ENCODE assay signal across 18 mouse cellular contexts in the genomic region with DNA sequence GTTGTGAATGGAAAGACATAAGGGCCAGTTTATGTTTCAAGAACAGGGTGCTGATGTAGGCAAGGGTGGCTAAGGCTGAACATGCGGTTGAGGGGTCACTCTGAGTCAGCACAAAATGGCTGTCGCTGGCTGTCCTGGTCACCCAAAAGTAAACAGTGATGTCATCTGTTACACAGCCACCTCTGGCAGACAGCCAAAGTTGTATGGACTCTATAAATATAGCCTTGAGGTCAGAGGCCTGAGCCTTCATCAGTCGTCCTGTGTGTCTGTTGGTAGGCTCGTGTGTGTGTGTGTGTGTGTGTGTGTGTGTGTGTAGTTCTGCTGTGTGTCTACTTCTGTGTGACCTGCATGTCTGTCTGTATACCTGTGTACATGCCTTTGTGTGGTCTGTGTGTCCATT. TPM values are rescaled to one million over a fixed set of nuclear protein-coding genes. Genes with fewer than 3 reads are reported as not detected.
DNase-seq lines count a peak whose midpoint lies in the region; ATAC-seq and TF ChIP-seq lines count a peak whose summit lies in the region.
"Had no signal": no experiment of that assay in that cellular context is flagged by ENCODE, and none has a peak within 500 bp of the region (broad histone marks: within the 10 kb centered on the region; RNA-seq: fewer than 3 reads in every experiment).

No protein-coding gene starts in this region.

- no peak overlapping the region for H3K9ac ChIP-seq in heart, postnatal 0 days (replicated peaks; ENCODE audit: low read depth, low read length)
- no peak overlapping the region for H3K9ac ChIP-seq in heart, adult 2 months (ENCODE audit: low read depth, low read length)
- H3K9ac ChIP-seq in liver, embryonic 11.5 days (ENCODE audit: low read depth, low read length): no peak overlapping the region
- H3K9ac ChIP-seq: forebrain, embryonic 15.5 days; heart, embryonic 13.5 days; kidney, embryonic 15.5 days; neural tube, embryonic 12.5 days had no signal

- DNase-seq in heart, postnatal 0 days (ENCODE audit: low spot score): peak; percentile 47
- DNase-seq in heart, adult 2 months: no peak
- peak; percentile 93 for DNase-seq in 416B (ENCODE audit: low read depth)
- no peak for DNase-seq in liver, embryonic 11.5 days (ENCODE audit: low spot score)
- DNase-seq in splenic B cell, adult 2 months (ENCODE audit: low read depth, low spot score): peak; percentile 17
- no peak for DNase-seq in kidney, postnatal 36 days
- DNase-seq in right cerebral cortex, postnatal 14 days: no peak
- DNase-seq: adrenal gland, adult 8-10 months; cerebellum, adult 8-10 months; right cerebral cortex, postnatal 25 days had no signal

- peaks cover 6% of the 10 kb centered on the region for H3K79me2 ChIP-seq in heart, adult 2 months (replicated peaks; ENCODE audit: control insufficient read depth, insufficient read depth, low read length)

- no peak for TF ChIP-seq CTCF in heart, postnatal 0 days (IDR thresholded peaks at IDR 0.05; ENCODE audit: low read depth)
- TF ChIP-seq CTCF in heart, adult 2 months (IDR thresholded peaks at IDR 0.05): no peak

- 16% methylated on average over 4 of the region's 4 CpGs for WGBS in heart, postnatal 0 days
- 8% methylated on average over 4 of the region's 4 CpGs for WGBS in heart, adult 2 months
- 49% methylated on average over 4 of the region's 4 CpGs for WGBS in liver, embryonic 11.5 days

- H3K27me3 ChIP-seq in heart, postnatal 0 days (ENCODE audit: control insufficient read depth, insufficient read depth, low read length): peaks cover 6% of the 10 kb centered on the region; the same call in 1 of the 2 replicates
- H3K27me3 ChIP-seq in heart, adult 2 months (ENCODE audit: control insufficient read depth, insufficient read depth, low read length): no peaks in the 10 kb centered on the region
- H3K27me3 ChIP-seq in liver, embryonic 11.5 days (replicated peaks; ENCODE audit: control insufficient read depth, insufficient read depth, low read length): peaks cover 13% of the 10 kb centered on the region
- H3K27me3 ChIP-seq in splenic B cell, adult 2 months (ENCODE audit: control insufficient read depth, insufficient read depth, low read length, poor library complexity, severe bottlenecking): no peaks in the 10 kb centered on the region; the same call in 1 of the 2 replicates

- no peak for TF ChIP-seq EP300 in heart, postnatal 0 days (IDR thresholded peaks at IDR 0.05; ENCODE audit: low read depth)
- no peak for TF ChIP-seq EP300 in heart, adult 2 months (IDR thresholded peaks at IDR 0.05; ENCODE audit: insufficient read depth, low read depth, low read length)

- H3K36me3 ChIP-seq in heart, postnatal 0 days (replicated peaks; ENCODE audit: control insufficient read depth, insufficient read depth, low read length): no peaks in the 10 kb centered on the region; the same call in 1 of the 2 replicates
- peaks cover 4% of the 10 kb centered on the region; the same call in 1 of the 2 replicates for H3K36me3 ChIP-seq in heart, adult 2 months (ENCODE audit: control insufficient read depth, insufficient read depth, low read length)
- no peaks in the 10 kb centered on the region for H3K36me3 ChIP-seq in liver, embryonic 11.5 days (ENCODE audit: control insufficient read depth, insufficient read depth, low read length)
- H3K36me3 ChIP-seq in splenic B cell, adult 2 months (ENCODE audit: control insufficient read depth, insufficient read depth, low read length, poor library complexity, severe bottlenecking): no peaks in the 10 kb centered on the region
- H3K36me3 ChIP-seq: forebrain, embryonic 15.5 days had no signal

- H3K4me3 ChIP-seq in heart, postnatal 0 days (ENCODE audit: low read depth, low read length): no peak overlapping the region
- H3K4me3 ChIP-seq in heart, adult 2 months: no peak overlapping the region
- H3K4me3 ChIP-seq in liver, embryonic 11.5 days (ENCODE audit: low read depth, low read length): no peak overlapping the region
- H3K4me3 ChIP-seq: forebrain, embryonic 15.5 days; heart, embryonic 13.5 days; hindbrain, embryonic 10.5 days; kidney, embryonic 15.5 days; neural tube, embryonic 12.5 days had no signal

- intact Hi-C loops in heart, adult 2 months (cut with DNase I): loop anchor here (5.0 kb wide), 1 partner anchor 40 kb away; no protein-coding TSS in a partner anchor

- H3K4me1 ChIP-seq in heart, postnatal 0 days (ENCODE audit: control insufficient read depth, insufficient read depth): peaks cover 12% of the 10 kb centered on the region; the same call in 1 of the 2 replicates
- peaks cover 5% of the 10 kb centered on the region for H3K4me1 ChIP-seq in heart, adult 2 months (ENCODE audit: control insufficient read depth, insufficient read depth, low read length)
- H3K4me1 ChIP-seq in liver, embryonic 11.5 days (replicated peaks; ENCODE audit: control insufficient read depth, insufficient read depth, low read length): peaks cover 7% of the 10 kb centered on the region

- no peaks in the 10 kb centered on the region for H3K9me3 ChIP-seq in heart, postnatal 0 days (replicated peaks; ENCODE audit: control insufficient read depth, low read length)
- no peaks in the 10 kb centered on the region for H3K9me3 ChIP-seq in liver, embryonic 11.5 days (ENCODE audit: control insufficient read depth, low read length)
- H3K9me3 ChIP-seq: forebrain, embryonic 15.5 days; G1E; heart, embryonic 13.5 days; hindbrain, embryonic 10.5 days; kidney, embryonic 15.5 days; neural tube, embryonic 12.5 days had no signal

- no peak for TF ChIP-seq POLR2A in heart, adult 2 months (IDR thresholded peaks at IDR 0.05; ENCODE audit: insufficient read depth, low read depth, low read length)

- no peak overlapping the region for H3K27ac ChIP-seq in heart, postnatal 0 days (ENCODE audit: low read depth)
- H3K27ac ChIP-seq in heart, adult 2 months: no peak overlapping the region
- H3K27ac ChIP-seq in liver, embryonic 11.5 days (ENCODE audit: low read depth, low read length): no peak overlapping the region
- H3K27ac ChIP-seq: forebrain, embryonic 15.5 days; heart, embryonic 13.5 days; hindbrain, embryonic 10.5 days; kidney, embryonic 15.5 days; neural tube, embryonic 12.5 days had no signal

- H3K4me2 ChIP-seq in heart, postnatal 0 days (ENCODE audit: low read depth, low read length): no peak overlapping the region
- H3K4me2 ChIP-seq in liver, embryonic 11.5 days: no peak overlapping the region
- H3K4me2 ChIP-seq: forebrain, embryonic 15.5 days; heart, embryonic 13.5 days; kidney, embryonic 15.5 days; neural tube, embryonic 12.5 days had no signal

- peak; percentile 40 for ATAC-seq in heart, postnatal 0 days (ENCODE audit: insufficient read depth, low read depth)
- peak; percentile 8; the same call in 1 of the 2 replicates for ATAC-seq in liver, embryonic 11.5 days (replicated peaks; ENCODE audit: low FRiP score)
- ATAC-seq: forebrain, embryonic 15.5 days; inflammation-experienced regulatory T-cells, adult 6 months had no signal

RNA-seq across cellular contexts. Expression of gene Fbxw8, which starts 1.7 kb away (rescaled TPM):
- 49.7 and 66.9 TPM in 2 replicates for total RNA-seq in heart, postnatal 0 days (2014; rRNA removed; ENCODE audit: low replicate concordance)
- 15.5 and 16.5 TPM in 2 replicates for polyA plus RNA-seq in heart, postnatal 0 days (2015; fragmentation: Nextera tagmentation; extraction: Ambion mirVana)
- total RNA-seq in heart, adult 2 months (2021): 10 to 100 TPM; 36.8 to 39.2 TPM
- 35.1 and 46.8 TPM in 2 replicates for polyA plus RNA-seq in heart, adult 2 months (2012; rRNA removed)
- 17.0 and 18.4 TPM in 2 replicates for polyA plus RNA-seq in liver, embryonic 11.5 days (2014; fragmentation: Nextera tagmentation; extraction: Ambion mirVana)

RNA-seq across cellular contexts. Expression of gene Hrk, which starts 7.5 kb away (rescaled TPM):
- 0.04 TPM in 1 of 2 replicates, not detected in the other for total RNA-seq in heart, postnatal 0 days (2014; rRNA removed; ENCODE audit: low replicate concordance)
- 0.11 and 0.19 TPM in 2 replicates for polyA plus RNA-seq in heart, postnatal 0 days (2015; fragmentation: Nextera tagmentation; extraction: Ambion mirVana)
- under 1 TPM; 0.50 TPM for total RNA-seq in heart, adult 2 months (2021)
- polyA plus RNA-seq in heart, adult 2 months (2012; rRNA removed): 0.20 and 0.53 TPM in 2 replicates
- 0.05 TPM in 1 of 2 replicates, not detected in the other for polyA plus RNA-seq in liver, embryonic 11.5 days (2014; fragmentation: Nextera tagmentation; extraction: Ambion mirVana)
- total RNA-seq: megakaryocyte-erythroid progenitor cell, adult 5-6 weeks had no signal
- polyA plus RNA-seq: G1E; heart, embryonic 13.5 days had no signal

Comparison
In these comparisons a context has a peak if more than half of its experiments do, and no peak if none do; other contexts are left out.
1. DNase-seq: peak in heart, postnatal 0 days (single experiment), 416B (single experiment) and splenic B cell, adult 2 months (single experiment); none in heart, adult 2 months (0 of 2), liver, embryonic 11.5 days (single experiment), kidney, postnatal 36 days (0 of 2) and right cerebral cortex, postnatal 14 days (single experiment).